ENCODE assay signal across 8 mouse cellular contexts in genomic region chr4:82532443-82533191, GRCm38 (mm10).
DNase-seq lines count a peak whose midpoint lies in the region.

No protein-coding gene starts in this region.

- DNase-seq in left cerebral cortex, postnatal 10 days (ENCODE audit: extremely low spot score in 1 of 2, low spot score in 2 of 2) = peak; percentile 53 to 60
- no peak for DNase-seq in left cerebral cortex, adult 11 months (ENCODE audit: low spot score)
- peak; percentile 61 to 68 for DNase-seq in cerebellum, postnatal 25 days
- peak; percentile 47 for DNase-seq in heart, postnatal 4 days
- DNase-seq in lung, postnatal 10 days = peak; percentile 46
- DNase-seq in spleen, postnatal 14 days (ENCODE audit: low spot score in 2 of 2) = no peak
- DNase-seq in thymus, postnatal 4 days = no peak
- no peak for DNase-seq in adrenal gland, postnatal 25 days

- intact Hi-C loops in left cerebral cortex, postnatal 10 days (cut with DNase I) = loop anchor here (10.0 kb wide), 1 partner anchor 402 kb away; no protein-coding TSS in a partner anchor

Comparison
In these comparisons a context has a peak if more than half of its experiments do, and no peak if none do; other contexts are left out.
1. DNase-seq: peak in left cerebral cortex, postnatal 10 days (2 of 2), cerebellum, postnatal 25 days (2 of 2), heart, postnatal 4 days (single experiment) and lung, postnatal 10 days (single experiment); none in left cerebral cortex, adult 11 months (single experiment), spleen, postnatal 14 days (0 of 2), thymus, postnatal 4 days (single experiment) and adrenal gland, postnatal 25 days (single experiment).